Mouse (Mus musculus) E14TG2a.4 (cell line): ENCODE data around the gene Anp32e.
A peak's percentile ranks its signal among the peaks of the same experiment; 100 is the strongest.
"Not testable (repeated sequence)": the region's sequence is repeated elsewhere in the genome, so short reads cannot be mapped to it uniquely, and the experiment has no call there.

ENCODE experiments used
- H3K27me3 ChIP-seq: 2 replicates; pipeline ENCODE4 v1.6.1; 2014; ENCODE audit warnings: low read length, control low read depth; ENCODE audit not compliant: insufficient read depth
- H3K36me3 ChIP-seq: 2 replicates; pipeline ENCODE4 v1.6.1; 2014; ENCODE audit warnings: low read length, control low read depth; ENCODE audit not compliant: insufficient read depth
- H3K4me1 ChIP-seq: replicated peaks from 2 replicates; pipeline ENCODE4 v1.6.1; 2014; ENCODE audit warnings: low read depth, low read length, control low read depth
- H3K4me3 ChIP-seq: replicated peaks from 2 replicates; pipeline ENCODE4 v1.5.1; 2014; ENCODE audit warnings: mild to moderate bottlenecking, low read length
- H3K9me3 ChIP-seq: 2 replicates; pipeline ENCODE4 v1.6.1; 2014; ENCODE audit warnings: low read length, control low read depth
- CTCF ChIP-seq: conservative IDR thresholded peaks from 2 replicates; pipeline ENCODE4 v1.5.1; 2014; ENCODE audit warnings: low read length
- NANOG ChIP-seq: IDR thresholded peaks from 2 replicates; pipeline ENCODE4 v1.6.1; 2014; ENCODE audit warnings: borderline replicate concordance, low read length, mixed read lengths
- POU5F1 ChIP-seq: IDR thresholded peaks from 2 replicates; pipeline ENCODE4 v1.6.1; 2014; ENCODE audit warnings: low read length, borderline replicate concordance

The Anp32e gene

DNA sequence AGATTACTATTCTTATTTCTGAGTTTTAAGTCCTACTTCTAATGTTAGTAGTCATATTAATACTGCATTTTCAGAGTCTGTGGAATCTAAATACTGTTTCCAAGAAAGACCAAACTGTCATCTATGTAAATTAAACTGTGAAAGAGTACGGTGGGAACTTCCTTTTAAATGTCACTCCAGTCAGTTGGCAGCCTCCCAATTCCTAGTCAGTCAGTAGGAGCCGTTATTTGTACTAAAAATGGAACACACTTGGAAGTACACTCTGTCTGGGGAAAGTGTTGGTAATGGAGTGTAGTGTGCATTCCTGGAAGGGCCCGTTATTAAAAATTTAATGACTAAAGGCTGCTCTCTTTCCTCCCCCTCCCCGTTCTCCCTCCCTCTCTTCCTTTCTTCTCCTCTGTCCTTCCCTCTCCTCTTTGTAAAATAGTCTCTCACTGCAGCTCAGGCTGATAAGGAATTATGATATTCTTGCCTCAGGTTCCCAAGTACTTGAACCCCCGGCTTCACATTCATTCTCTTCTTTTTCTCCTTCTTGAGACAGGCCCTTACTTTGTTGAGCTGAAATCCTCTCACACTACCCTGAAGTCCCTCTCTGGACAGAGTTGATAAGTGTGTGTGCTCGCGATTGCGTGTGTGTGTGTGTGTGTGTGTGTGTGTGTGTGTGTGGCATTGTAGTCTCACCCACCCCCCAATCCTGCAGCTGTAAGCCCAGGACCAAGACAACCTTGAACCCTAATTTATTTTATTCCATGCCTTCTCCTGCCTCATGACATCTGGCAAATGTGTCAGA is 28.5 kb downstream of the Anp32e start:
- Histone ChIP-seq H3K36me3 (no peaks in the 10 kb centered on the region), H3K27me3 (peaks cover 13% of the 10 kb centered on the region), H3K4me3 (no peak overlapping the region), H3K9me3 (peaks cover 9% of the 10 kb centered on the region), H3K4me1 (peaks cover 5% of the 10 kb centered on the region; the same call in 1 of the 2 replicates)
- no peak for TF ChIP-seq NANOG
- no peak for TF ChIP-seq CTCF
- TF ChIP-seq POU5F1: no peak

DNA sequence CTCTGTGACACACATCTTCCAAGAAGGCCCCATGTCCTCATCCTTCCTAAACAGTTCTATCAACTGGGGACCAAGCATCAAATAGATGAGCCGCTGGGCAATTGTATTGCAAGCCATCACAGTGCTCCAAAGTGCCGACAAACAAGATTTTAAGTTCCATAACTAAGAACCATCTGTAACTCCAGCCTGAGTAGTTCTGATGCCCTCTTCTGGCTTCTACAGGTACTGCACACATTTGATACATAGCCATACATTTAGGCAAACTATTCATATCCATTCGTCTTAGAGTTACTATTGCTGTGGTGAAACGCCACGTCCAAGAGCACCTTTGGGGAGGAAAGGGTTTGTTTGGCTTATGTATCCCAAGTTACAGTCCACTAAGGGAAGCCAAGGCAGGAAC is 30.0 kb downstream of the Anp32e start:
- Histone ChIP-seq H3K36me3 (no peaks in the 10 kb centered on the region), H3K4me3 (no peak overlapping the region), H3K9me3 (peaks cover 9% of the 10 kb centered on the region), H3K27me3 (peaks cover 13% of the 10 kb centered on the region), H3K4me1 (no peaks in the 10 kb centered on the region)
- TF ChIP-seq CTCF (peak; percentile 61), NANOG (no peak)

DNA sequence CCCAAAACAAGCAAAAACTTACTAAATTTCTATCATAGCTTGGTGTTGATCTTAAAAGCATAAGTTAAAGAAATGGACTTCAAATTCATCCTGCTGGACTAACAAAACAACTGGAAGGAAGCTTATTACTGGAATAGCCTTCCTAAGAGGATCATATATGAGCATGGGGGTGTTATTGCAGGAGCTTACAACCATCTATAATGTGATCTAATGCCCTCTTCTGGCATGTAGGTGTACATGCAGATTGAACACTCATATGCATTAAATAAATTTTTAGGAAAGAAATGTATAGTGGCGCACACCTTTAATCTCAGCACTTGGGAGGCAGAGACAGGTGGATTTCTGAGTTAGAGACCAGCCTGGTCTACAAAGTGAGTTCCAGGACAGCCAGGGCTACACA is 30.8 kb downstream of the Anp32e start:
- no peaks in the 10 kb centered on the region for H3K36me3 ChIP-seq
- no peaks in the 10 kb centered on the region for H3K4me1 ChIP-seq
- H3K4me3 ChIP-seq: no peak overlapping the region
- peaks cover 13% of the 10 kb centered on the region for H3K27me3 ChIP-seq
- H3K9me3 ChIP-seq: peaks cover 9% of the 10 kb centered on the region
- no peak for TF ChIP-seq POU5F1
- TF ChIP-seq NANOG: no peak
- TF ChIP-seq CTCF: no peak

DNA sequence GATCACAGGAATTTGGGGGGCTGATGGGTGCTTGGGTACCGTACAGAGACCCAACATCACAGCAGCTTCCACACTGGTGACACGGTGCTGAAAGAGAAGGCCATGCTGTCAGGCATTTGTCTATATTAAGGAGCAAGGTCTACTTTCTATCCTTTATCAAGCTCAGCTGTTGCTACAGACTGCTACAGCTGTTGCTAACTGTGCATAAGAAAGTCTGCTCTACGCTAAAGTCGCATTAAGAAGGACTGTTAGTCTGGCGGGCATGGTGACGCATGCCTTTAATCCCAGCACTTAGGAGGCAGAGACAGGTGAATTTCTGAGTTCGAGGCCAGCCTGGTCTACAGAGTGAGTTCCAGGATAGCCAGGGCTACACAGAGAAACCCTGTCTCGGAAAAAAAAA is 33.1 kb downstream of the Anp32e start:
- H3K27me3 ChIP-seq: peaks cover 18% of the 10 kb centered on the region
- H3K4me1 ChIP-seq, H3K4me3 ChIP-seq, H3K9me3 ChIP-seq, H3K36me3 ChIP-seq: not testable (repeated sequence)

DNA sequence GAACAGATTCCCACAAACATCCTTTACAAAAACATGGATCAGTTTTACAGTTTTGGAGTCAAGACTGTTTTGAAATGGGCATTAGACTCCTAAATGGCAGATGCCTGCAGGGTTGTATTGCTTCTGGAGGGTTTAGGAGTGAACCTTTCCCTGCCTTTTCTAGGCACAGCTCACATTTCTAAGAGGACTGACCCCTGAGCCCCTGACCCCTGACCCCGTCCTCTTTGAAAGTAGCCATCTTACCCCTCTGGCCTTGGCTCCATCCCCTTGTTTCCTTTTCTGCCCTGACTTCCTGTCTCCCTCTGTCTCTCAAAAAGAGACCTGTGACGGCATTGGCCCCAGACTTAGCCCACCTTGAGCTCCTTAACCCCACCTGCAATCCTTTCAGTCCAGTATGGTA is 34.2 kb downstream of the Anp32e start:
- no peak for TF ChIP-seq POU5F1
- no peak for TF ChIP-seq NANOG
- H3K36me3 ChIP-seq: no peaks in the 10 kb centered on the region
- H3K9me3 ChIP-seq: no peaks in the 10 kb centered on the region
- H3K4me3 ChIP-seq: no peak overlapping the region
- H3K4me1 ChIP-seq: 0 out of 2 replicates have a peak, but pooled peaks cover 3% of the 10 kb centered on the region
- H3K27me3 ChIP-seq: peaks cover 18% of the 10 kb centered on the region

DNA sequence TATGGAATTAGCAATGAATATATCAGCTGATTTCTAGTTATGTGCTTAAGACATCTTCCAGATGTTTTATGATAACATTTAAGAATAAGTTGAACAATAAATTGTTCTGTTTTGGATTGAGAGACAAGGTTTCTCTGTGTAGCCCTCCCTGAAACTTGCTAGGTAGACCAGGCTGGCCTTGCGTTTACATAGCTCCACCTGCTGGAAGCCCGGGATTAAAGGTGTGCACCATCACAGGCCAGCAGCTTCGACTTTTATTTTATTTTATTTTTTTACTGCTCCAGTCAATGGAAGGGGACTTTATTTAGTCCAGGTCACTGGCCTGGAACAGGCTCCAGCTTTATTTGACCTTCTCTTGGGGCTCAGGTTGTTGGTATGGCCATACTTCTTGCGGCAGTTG is 34.6 kb downstream of the Anp32e start:
- Histone ChIP-seq H3K9me3 (no peaks in the 10 kb centered on the region), H3K36me3 (no peaks in the 10 kb centered on the region), H3K4me1 (0 out of 2 replicates have a peak, but pooled peaks cover 3% of the 10 kb centered on the region), H3K27me3 (peaks cover 18% of the 10 kb centered on the region), H3K4me3 (no peak overlapping the region)
- TF ChIP-seq NANOG (no peak), POU5F1 (no peak), CTCF (peak; percentile 64)

DNA sequence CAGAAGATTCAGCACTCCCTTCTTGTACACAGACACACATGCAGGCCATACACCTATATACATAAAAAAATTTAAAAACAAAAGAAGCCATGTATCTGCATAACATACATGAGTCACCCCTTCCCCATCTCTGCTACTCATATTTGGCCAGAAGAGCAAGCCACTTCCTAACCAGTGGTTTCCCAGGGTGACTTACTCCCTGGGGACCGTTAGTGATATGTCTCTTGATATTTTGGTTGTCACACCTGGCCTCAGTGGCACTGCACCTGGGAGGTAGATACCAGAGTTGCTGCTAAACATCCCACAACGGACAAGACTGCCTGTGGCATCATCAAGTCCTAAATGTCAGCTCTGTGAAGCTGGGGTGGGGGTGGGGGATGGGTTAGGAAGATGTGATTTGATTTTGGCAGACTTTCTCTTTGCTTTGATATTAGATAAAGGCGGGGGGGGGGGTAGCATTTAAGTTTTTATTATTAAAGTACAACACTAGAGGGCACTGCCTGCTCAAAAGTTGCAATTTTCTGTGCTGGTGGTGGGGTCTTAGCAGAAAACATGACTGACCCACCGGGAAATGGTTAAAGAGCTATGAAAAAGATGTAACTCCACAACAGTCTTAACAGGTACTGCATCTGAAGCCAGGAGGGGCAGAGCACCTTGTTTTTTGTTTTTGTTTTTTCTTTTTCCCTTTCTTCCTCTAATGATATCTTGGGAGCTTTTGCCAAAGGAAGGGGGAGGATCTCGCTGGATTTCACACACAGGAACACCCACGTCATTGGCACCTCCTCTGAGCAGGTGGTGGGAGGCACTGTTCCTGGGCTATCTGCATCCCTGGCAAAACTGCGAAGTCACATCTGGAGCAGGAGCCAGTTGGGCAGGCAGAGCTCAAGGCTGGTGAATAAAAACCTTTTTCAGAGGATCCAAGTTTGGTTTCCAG is 36.7 kb downstream of the Anp32e start:
- Histone ChIP-seq H3K27me3 (peaks cover 23% of the 10 kb centered on the region), H3K4me3 (no peak overlapping the region), H3K4me1 (0 out of 2 replicates have a peak, but pooled peaks cover 3% of the 10 kb centered on the region), H3K36me3 (no peaks in the 10 kb centered on the region), H3K9me3 (no peaks in the 10 kb centered on the region)
- TF ChIP-seq NANOG: no peak
- TF ChIP-seq POU5F1: no peak
- TF ChIP-seq CTCF: no peak; the same call in 1 of the 2 replicates

DNA sequence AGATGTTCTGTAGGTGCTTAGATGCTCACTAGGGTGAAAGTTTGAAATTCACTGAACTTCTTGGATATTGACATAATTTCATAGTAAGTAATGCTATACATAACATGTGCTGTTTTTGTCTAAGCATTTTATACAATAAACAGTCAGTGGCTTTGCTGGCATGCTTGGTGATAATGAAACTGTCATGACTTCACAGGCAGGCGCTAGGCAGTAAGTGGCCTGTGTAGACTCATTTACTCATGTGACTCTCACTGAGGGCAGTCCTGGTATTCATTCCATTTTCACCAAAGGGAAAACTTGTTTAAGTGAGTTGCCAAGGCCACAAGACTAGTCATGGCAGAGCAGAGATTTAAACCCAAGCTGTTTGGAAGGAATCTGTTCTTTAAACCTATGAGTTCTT is 40.2 kb downstream of the Anp32e start:
- Histone ChIP-seq H3K9me3 (no peaks in the 10 kb centered on the region), H3K4me3 (no peak overlapping the region), H3K27me3 (peaks cover 43% of the 10 kb centered on the region), H3K4me1 (peaks cover 15% of the 10 kb centered on the region), H3K36me3 (no peaks in the 10 kb centered on the region)
- TF ChIP-seq POU5F1: no peak
- TF ChIP-seq CTCF: no peak
- no peak for TF ChIP-seq NANOG

DNA sequence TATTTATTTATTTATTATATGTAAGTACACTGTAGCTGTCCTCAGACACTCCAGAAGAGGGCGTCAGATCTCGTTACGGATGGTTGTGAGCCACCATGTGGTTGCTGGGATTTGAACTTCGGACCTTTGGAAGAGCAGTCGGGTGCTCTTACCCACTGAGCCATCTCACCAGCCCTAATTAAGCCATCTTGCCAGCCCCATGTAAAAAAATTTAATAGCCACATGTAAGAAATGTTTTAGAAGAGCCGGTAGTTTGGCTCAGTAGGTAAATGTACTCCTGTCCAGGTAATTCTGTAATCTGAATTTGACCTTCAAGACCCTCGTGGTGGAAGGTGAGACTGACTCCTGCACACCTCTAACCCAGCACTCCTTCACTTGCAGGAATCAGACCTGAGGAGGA is 41.6 kb downstream of the Anp32e start:
- H3K4me3 ChIP-seq, H3K9me3 ChIP-seq, H3K36me3 ChIP-seq: not testable (repeated sequence)
- Histone ChIP-seq H3K4me1 (peaks cover 15% of the 10 kb centered on the region), H3K27me3 (peaks cover 55% of the 10 kb centered on the region)
